Mouse (Mus musculus) lung, adult 2 months (tissue): ENCODE data around the gene Rps15.

Experiments used
- CTCF ChIP-seq: fragments of 200-500 bp; IDR thresholded peaks from 2 replicates; pipeline ENCODE4 v1.5.1; 2011; ENCODE audit warnings: mild to moderate bottlenecking, low read length, control low read depth; ENCODE audit not compliant: insufficient read depth
- POLR2A ChIP-seq: fragments of 200-500 bp; IDR thresholded peaks from 2 replicates; pipeline ENCODE4 v1.6.1; 2011; ENCODE audit warnings: low read depth, mild to moderate bottlenecking, control low read depth, low read length, borderline replicate concordance; ENCODE audit errors: extremely low read depth

GRCm38 (mm10) chr10:80288657-80289056, 3.6 kb upstream of the Rps15 start:
- TF ChIP-seq CTCF (no peak), POLR2A (no peak)
